Mouse (Mus musculus): ENCODE data around the gene Dnhd1. TPM values are rescaled to one million over a fixed set of nuclear protein-coding genes. Genes with fewer than 3 reads are reported as not detected.
A peak's percentile ranks its signal among the peaks of the same experiment; 100 is the strongest.

The Dnhd1 gene
- 1.4 and 2.7 TPM in 2 replicates for polyA plus RNA-seq (2012; rRNA removed)

GRCm38 (mm10) chr7:105650639-105651435, at the start of gene Dnhd1:
TSS of gene Dnhd1 (plus strand) at chr7:105650827.
- peak within 1 kb of the TSS; percentile 42 for H3K4me3 ChIP-seq (ENCODE audit: control insufficient read depth, insufficient read depth, low read length)
- TF ChIP-seq CTCF (IDR thresholded peaks at IDR 0.05; ENCODE audit: borderline replicate concordance, control insufficient read depth, extremely low read depth, insufficient read depth, low read length, poor library complexity) (peak; percentile 54; the same call in 1 of the 2 replicates), POLR2A (IDR thresholded peaks at IDR 0.05; ENCODE audit: control insufficient read depth, extremely low read depth, insufficient read depth, low read length, poor library complexity) (0 out of 2 replicates have a peak, but pooled peaks have one; percentile 26)
- H3K27ac ChIP-seq (ENCODE audit: control insufficient read depth, insufficient read depth, low read length), result no peak within 1 kb of the TSS
- H3K27me3 ChIP-seq (ENCODE audit: control insufficient read depth, insufficient read depth, low read length), result no peaks in the 10 kb centered on the region
- peaks cover 4% of the 10 kb centered on the region for H3K4me1 ChIP-seq (replicated peaks; ENCODE audit: control insufficient read depth, insufficient read depth, low read length)
- H3K36me3 ChIP-seq (ENCODE audit: control insufficient read depth, insufficient read depth, low read length), result no peaks in the 10 kb centered on the region
- WGBS, result 4% methylated on average over 17 of the region's 17 CpGs
- peak; percentile 74 for DNase-seq

- H3K4me3 ChIP-seq (ENCODE audit: control insufficient read depth, insufficient read depth, low read length), result no peak overlapping the region
- WGBS, result 46% methylated on average over 9 of the region's 9 CpGs
- H3K4me1 ChIP-seq (replicated peaks; ENCODE audit: control insufficient read depth, insufficient read depth, low read length), result no peaks in the 10 kb centered on the region
- no peaks in the 10 kb centered on the region for H3K36me3 ChIP-seq (ENCODE audit: control insufficient read depth, insufficient read depth, low read length)
- H3K27me3 ChIP-seq (ENCODE audit: control insufficient read depth, insufficient read depth, low read length), result no peaks in the 10 kb centered on the region
- DNase-seq, result peak; percentile 35
- no peak overlapping the region for H3K27ac ChIP-seq (ENCODE audit: control insufficient read depth, insufficient read depth, low read length)
- TF ChIP-seq POLR2A (IDR thresholded peaks at IDR 0.05; ENCODE audit: control insufficient read depth, extremely low read depth, insufficient read depth, low read length, poor library complexity), result no peak
- TF ChIP-seq CTCF (IDR thresholded peaks at IDR 0.05; ENCODE audit: borderline replicate concordance, control insufficient read depth, extremely low read depth, insufficient read depth, low read length, poor library complexity), result 0 out of 2 replicates have a peak, but pooled peaks have one; percentile 34
These were observed 47.6 kb upstream of the Dnhd1 start for GRCm38 (mm10) chr7:105602860-105603623.

GRCm38 (mm10) chr7:105608467-105608866, 42.2 kb upstream of the Dnhd1 start:
- no peak overlapping the region for H3K4me3 ChIP-seq (ENCODE audit: control insufficient read depth, insufficient read depth, low read length)
- H3K4me1 ChIP-seq (replicated peaks; ENCODE audit: control insufficient read depth, insufficient read depth, low read length), result no peaks in the 10 kb centered on the region
- no peak for DNase-seq
- H3K36me3 ChIP-seq (ENCODE audit: control insufficient read depth, insufficient read depth, low read length), result no peaks in the 10 kb centered on the region
- no peak for TF ChIP-seq POLR2A (IDR thresholded peaks at IDR 0.05; ENCODE audit: control insufficient read depth, extremely low read depth, insufficient read depth, low read length, poor library complexity)
- TF ChIP-seq CTCF (IDR thresholded peaks at IDR 0.05; ENCODE audit: borderline replicate concordance, control insufficient read depth, extremely low read depth, insufficient read depth, low read length, poor library complexity), result no peak
- H3K27ac ChIP-seq (ENCODE audit: control insufficient read depth, insufficient read depth, low read length), result no peak overlapping the region
- 60% methylated on average over 3 of the region's 3 CpGs for WGBS
- H3K27me3 ChIP-seq (ENCODE audit: control insufficient read depth, insufficient read depth, low read length), result no peaks in the 10 kb centered on the region

DNA sequence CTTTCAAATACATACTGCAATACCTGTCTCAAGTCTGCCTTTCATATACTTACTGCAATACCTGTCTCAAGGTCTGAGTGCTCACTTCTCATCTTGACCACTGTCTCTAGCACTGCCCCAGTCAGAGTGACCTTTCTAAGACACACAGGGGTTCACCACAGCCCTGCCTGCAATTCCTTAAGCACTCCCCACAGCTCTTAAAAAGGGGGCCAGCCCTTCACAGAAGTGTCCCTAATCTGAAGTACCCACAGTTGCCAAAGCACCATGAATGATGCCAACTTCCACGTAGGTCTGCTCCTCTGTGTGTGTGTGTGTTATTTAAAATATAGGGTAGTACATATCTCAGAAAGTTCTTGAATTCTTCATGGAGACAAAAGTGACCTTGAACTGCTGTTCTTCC, 38.9 kb upstream of the Dnhd1 start:
- Histone ChIP-seq H3K27ac (ENCODE audit: control insufficient read depth, insufficient read depth, low read length) (no peak overlapping the region), H3K4me3 (ENCODE audit: control insufficient read depth, insufficient read depth, low read length) (no peak overlapping the region), H3K4me1 (replicated peaks; ENCODE audit: control insufficient read depth, insufficient read depth, low read length) (0 out of 2 replicates have a peak, but pooled peaks cover 2% of the 10 kb centered on the region), H3K36me3 (ENCODE audit: control insufficient read depth, insufficient read depth, low read length) (no peaks in the 10 kb centered on the region), H3K27me3 (ENCODE audit: control insufficient read depth, insufficient read depth, low read length) (no peaks in the 10 kb centered on the region)
- no peak for TF ChIP-seq POLR2A (IDR thresholded peaks at IDR 0.05; ENCODE audit: control insufficient read depth, extremely low read depth, insufficient read depth, low read length, poor library complexity)
- TF ChIP-seq CTCF (IDR thresholded peaks at IDR 0.05; ENCODE audit: borderline replicate concordance, control insufficient read depth, extremely low read depth, insufficient read depth, low read length, poor library complexity), result no peak
- 94% methylated on average over 1 of the region's 1 CpGs for WGBS
- no peak for DNase-seq

DNA sequence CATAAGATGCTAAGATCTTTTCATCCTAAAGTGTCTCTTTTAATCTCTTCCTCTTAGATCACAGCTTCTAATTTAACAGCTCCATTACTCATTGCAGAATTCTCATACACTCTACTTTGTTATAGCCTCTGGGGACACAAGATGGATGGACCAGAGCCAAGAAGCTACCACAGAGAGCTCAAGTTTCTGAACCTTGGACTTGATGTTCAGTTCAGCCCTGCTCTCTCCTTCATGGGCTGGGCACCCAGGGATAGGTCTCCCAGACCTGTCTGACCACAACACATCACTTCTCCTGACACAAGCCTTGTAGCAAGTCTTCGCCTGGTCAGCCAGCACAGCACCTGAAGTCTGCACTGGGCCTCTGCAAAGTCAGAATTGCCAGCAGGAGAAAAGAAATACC, 36.2 kb upstream of the Dnhd1 start:
- no peak overlapping the region for H3K4me3 ChIP-seq (ENCODE audit: control insufficient read depth, insufficient read depth, low read length)
- 90% methylated on average over 1 of the region's 1 CpGs for WGBS
- TF ChIP-seq CTCF (IDR thresholded peaks at IDR 0.05; ENCODE audit: borderline replicate concordance, control insufficient read depth, extremely low read depth, insufficient read depth, low read length, poor library complexity) (no peak), POLR2A (IDR thresholded peaks at IDR 0.05; ENCODE audit: control insufficient read depth, extremely low read depth, insufficient read depth, low read length, poor library complexity) (no peak)
- no peak for DNase-seq
- H3K4me1 ChIP-seq (replicated peaks; ENCODE audit: control insufficient read depth, insufficient read depth, low read length), result 0 out of 2 replicates have a peak, but pooled peaks cover 2% of the 10 kb centered on the region
- H3K27ac ChIP-seq (ENCODE audit: control insufficient read depth, insufficient read depth, low read length), result no peak overlapping the region
- H3K36me3 ChIP-seq (ENCODE audit: control insufficient read depth, insufficient read depth, low read length), result no peaks in the 10 kb centered on the region
- no peaks in the 10 kb centered on the region for H3K27me3 ChIP-seq (ENCODE audit: control insufficient read depth, insufficient read depth, low read length)

GRCm38 (mm10) chr7:105615720-105616119, 34.9 kb upstream of the Dnhd1 start:
- H3K36me3 ChIP-seq (ENCODE audit: control insufficient read depth, insufficient read depth, low read length), result no peaks in the 10 kb centered on the region
- H3K4me1 ChIP-seq (replicated peaks; ENCODE audit: control insufficient read depth, insufficient read depth, low read length), result 0 out of 2 replicates have a peak, but pooled peaks cover 2% of the 10 kb centered on the region
- DNase-seq, result no peak
- no peaks in the 10 kb centered on the region for H3K27me3 ChIP-seq (ENCODE audit: control insufficient read depth, insufficient read depth, low read length)
- WGBS, result 86% methylated on average over 1 of the region's 1 CpGs
- TF ChIP-seq CTCF (IDR thresholded peaks at IDR 0.05; ENCODE audit: borderline replicate concordance, control insufficient read depth, extremely low read depth, insufficient read depth, low read length, poor library complexity) (no peak), POLR2A (IDR thresholded peaks at IDR 0.05; ENCODE audit: control insufficient read depth, extremely low read depth, insufficient read depth, low read length, poor library complexity) (no peak)
- no peak overlapping the region for H3K27ac ChIP-seq (ENCODE audit: control insufficient read depth, insufficient read depth, low read length)
- H3K4me3 ChIP-seq (ENCODE audit: control insufficient read depth, insufficient read depth, low read length), result no peak overlapping the region

Data from thymus, adult 2 months (tissue).